Mouse (Mus musculus) megakaryocyte, embryonic 14.5 days (primary cell): Measurements from ENCODE around the gene Cetn3.

Experiments
- FLI1 ChIP-seq: IDR thresholded peaks from 2 replicates; pipeline ENCODE4 v1.6.1; 2012; ENCODE audit warnings: low read length, inconsistent platforms, mixed read lengths
- GATA1 ChIP-seq: IDR thresholded peaks from 3 replicates; pipeline ENCODE4 v1.6.1; 2012; ENCODE audit warnings: mixed read lengths, low read length, inconsistent platforms, borderline replicate concordance

GRCm38 (mm10) chr13:81824576-81825330 is 41.9 kb downstream of the Cetn3 start:
- TF ChIP-seq FLI1 (no peak), GATA1 (no peak)
